In the genomic region with DNA sequence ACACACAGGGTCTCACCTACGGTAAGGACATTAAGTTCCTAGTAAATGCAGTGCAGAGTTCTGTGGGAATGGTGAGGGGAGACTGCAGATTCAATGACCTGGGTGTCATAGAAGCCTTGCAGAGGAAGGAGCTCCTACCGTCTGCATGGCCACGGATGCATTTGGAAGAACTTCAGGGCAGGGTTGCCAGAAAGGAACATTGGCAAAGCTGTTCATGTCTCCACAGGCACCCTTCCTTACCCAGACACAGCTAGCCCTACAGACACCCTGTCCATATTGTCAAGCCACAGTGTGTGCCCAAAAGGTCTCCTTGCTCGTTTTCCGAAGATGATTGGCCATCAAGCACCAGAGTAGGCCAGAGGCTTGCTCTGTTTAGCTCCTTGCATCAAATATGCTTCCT, we compare ENCODE assay signal across 22 mouse cellular contexts. TPM values are rescaled to one million over a fixed set of nuclear protein-coding genes. Genes with fewer than 3 reads are reported as not detected.
DNase-seq lines count a peak whose midpoint lies in the region; ATAC-seq and TF ChIP-seq lines count a peak whose summit lies in the region.
"Had no signal": no experiment of that assay in that cellular context is flagged by ENCODE, and none has a peak within 500 bp of the region (broad histone marks: within the 10 kb centered on the region; RNA-seq: fewer than 3 reads in every experiment).

No protein-coding gene starts in this region.

- TF ChIP-seq RAD21 in CH12.LX (IDR thresholded peaks at IDR 0.05; ENCODE audit: low read depth, low read length): no peak

- H3K79me2 ChIP-seq in CH12.LX (replicated peaks; ENCODE audit: control insufficient read depth, extremely low read depth, insufficient read depth, poor library complexity, severe bottlenecking): no peaks in the 10 kb centered on the region

- TF ChIP-seq POLR2A in CH12.LX (IDR thresholded peaks at IDR 0.05; ENCODE audit: low read depth, low read length): no peak

- in situ Hi-C loops in CH12.LX (cut with MboI; ENCODE audit: low pct_ligation_motif_present, low pct_unique_long_range_greater_than_20kb, low sequenced_read_pairs): loop anchor here (5.0 to 10.0 kb wide), 2 partner anchors 35 to 78 kb away; a partner anchor contains a TSS

- TF ChIP-seq EP300 in CH12.LX (IDR thresholded peaks at IDR 0.05; ENCODE audit: low read length): no peak

- H3K4me2 ChIP-seq in CH12.LX (ENCODE audit: insufficient read depth, low read depth, poor library complexity, severe bottlenecking): peak overlapping the region; percentile 19; the same call in 1 of the 2 replicates
- H3K4me2 ChIP-seq in hindbrain, embryonic 12.5 days (replicated peaks): no peak overlapping the region
- H3K4me2 ChIP-seq: embryonic facial prominence, embryonic 15.5 days; heart, embryonic 11.5 days; heart, embryonic 15.5 days; hindbrain, embryonic 14.5 days; intestine, embryonic 15.5 days had no signal

- dilution Hi-C loops in CH12.LX (cut with MboI; ENCODE audit: extremely low pct_ligation_motif_present, extremely low pct_unique_long_range_greater_than_20kb, low sequenced_read_pairs): no loop called here

- H3K4me3 ChIP-seq in CH12.LX (replicated peaks in 1 of 3; ENCODE audit: low read depth in 2 of 3, low read length in 2 of 3, poor library complexity in 1 of 3): peak overlapping the region in 1 of 3 experiments; percentile 22
- no peak overlapping the region for H3K4me3 ChIP-seq in embryonic facial prominence, embryonic 10.5 days
- no peak overlapping the region for H3K4me3 ChIP-seq in hindbrain, embryonic 12.5 days
- H3K4me3 ChIP-seq: embryonic facial prominence, embryonic 15.5 days; erythroblast, embryonic 14.5 days; forebrain, embryonic 10.5 days; heart, adult 2 months; heart, embryonic 15.5 days; intestine, embryonic 15.5 days had no signal

- WGBS in embryonic facial prominence, embryonic 10.5 days: 84% methylated on average over 5 of the region's 5 CpGs
- WGBS in hindbrain, embryonic 12.5 days: 89% methylated on average over 5 of the region's 5 CpGs

- ATAC-seq in cerebellum, adult (ENCODE audit: insufficient number of reproducible peaks, low FRiP score, low TSS enrichment): 0 out of 2 replicates have a peak, but pooled peaks have one; percentile 10
- ATAC-seq in hindbrain, embryonic 12.5 days (ENCODE audit: low FRiP score): no peak
- ATAC-seq: CD4-positive, CD25-positive, alpha-beta regulatory T cell, adult 4 months; forebrain, embryonic 14.5 days; intestine, embryonic 15.5 days had no signal

- no peaks in the 10 kb centered on the region for H3K36me3 ChIP-seq in CH12.LX (replicated peaks in 1 of 2; ENCODE audit: control insufficient read depth in 1 of 2, insufficient read depth in 1 of 2, low read length in 1 of 2)
- no peaks in the 10 kb centered on the region for H3K36me3 ChIP-seq in embryonic facial prominence, embryonic 10.5 days (replicated peaks)
- H3K36me3 ChIP-seq in hindbrain, embryonic 12.5 days: no peaks in the 10 kb centered on the region
- H3K36me3 ChIP-seq: embryonic facial prominence, embryonic 15.5 days; forebrain, embryonic 10.5 days; heart, embryonic 15.5 days; intestine, embryonic 15.5 days had no signal

- H3K9me3 ChIP-seq in CH12.LX (replicated peaks; ENCODE audit: low read length): no peaks in the 10 kb centered on the region
- H3K9me3 ChIP-seq in embryonic facial prominence, embryonic 10.5 days: no peaks in the 10 kb centered on the region
- H3K9me3 ChIP-seq in hindbrain, embryonic 12.5 days (replicated peaks): no peaks in the 10 kb centered on the region
- H3K9me3 ChIP-seq: embryonic facial prominence, embryonic 15.5 days; forebrain, embryonic 10.5 days; heart, embryonic 15.5 days; intestine, embryonic 15.5 days had no signal

- H3K9ac ChIP-seq in CH12.LX (ENCODE audit: insufficient read depth, low read depth): no peak overlapping the region
- H3K9ac ChIP-seq in hindbrain, embryonic 12.5 days: no peak overlapping the region
- H3K9ac ChIP-seq: embryonic facial prominence, embryonic 15.5 days; heart, embryonic 15.5 days; hindbrain, embryonic 14.5 days; intestine, embryonic 15.5 days had no signal

- no peak for TF ChIP-seq CTCF in CH12.LX (conservative IDR thresholded peaks at IDR 0.05 in 1 of 2, IDR thresholded peaks at IDR 0.05 in 1 of 2; ENCODE audit: low read depth in 2 of 2, low read length in 2 of 2)

- H3K27ac ChIP-seq in CH12.LX (ENCODE audit: insufficient read depth, low read depth): peak overlapping the region; percentile 55
- H3K27ac ChIP-seq in embryonic facial prominence, embryonic 10.5 days (replicated peaks): 0 out of 2 replicates have a peak overlapping the region, but pooled peaks have one; percentile 16
- H3K27ac ChIP-seq in hindbrain, embryonic 12.5 days: no peak overlapping the region
- H3K27ac ChIP-seq: embryonic facial prominence, embryonic 15.5 days; forebrain, embryonic 10.5 days; heart, adult 2 months; heart, embryonic 15.5 days; hindbrain, embryonic 14.5 days; intestine, embryonic 15.5 days had no signal

- H3K27me3 ChIP-seq in CH12.LX (replicated peaks): no peaks in the 10 kb centered on the region
- H3K27me3 ChIP-seq in embryonic facial prominence, embryonic 10.5 days (replicated peaks; ENCODE audit: low read depth, poor library complexity, severe bottlenecking): no peaks in the 10 kb centered on the region
- H3K27me3 ChIP-seq in hindbrain, embryonic 12.5 days: no peaks in the 10 kb centered on the region
- H3K27me3 ChIP-seq: embryonic facial prominence, embryonic 15.5 days; heart, embryonic 15.5 days; intestine, embryonic 15.5 days had no signal

- DNase-seq in cerebellum, adult 11 months: no peak
- no peak for DNase-seq in CH12.LX (ENCODE audit: extremely low read depth)
- peak; percentile 62 to 71 for DNase-seq in cerebellum, postnatal 10 days
- DNase-seq in embryonic facial prominence, embryonic 10.5 days (ENCODE audit: low spot score): no peak
- DNase-seq in layer of hippocampus, adult 8-10 months (ENCODE audit: low spot score in 2 of 2): no peak
- DNase-seq: adrenal gland, postnatal 25 days; heart, adult 2 months; heart, postnatal 14 days; kidney, adult 18-20 months had no signal

- peaks cover 13 to 63% of the 10 kb centered on the region in 2 experiments for H3K4me1 ChIP-seq in CH12.LX (ENCODE audit: control insufficient read depth in 1 of 2, insufficient read depth in 2 of 2)
- peaks cover 18% of the 10 kb centered on the region for H3K4me1 ChIP-seq in embryonic facial prominence, embryonic 10.5 days
- 0 out of 2 replicates have a peak, but pooled peaks cover 5% of the 10 kb centered on the region for H3K4me1 ChIP-seq in hindbrain, embryonic 12.5 days

TF ChIP-seq in CH12.LX, 34 proteins besides CTCF, POLR2A, EP300 and RAD21:
- TF ChIP-seq USF2 (conservative IDR thresholded peaks at IDR 0.05; ENCODE audit: low read depth, low read length) (no peak), CHD1 (IDR thresholded peaks at IDR 0.05; ENCODE audit: low read depth, low read length) (no peak), KAT2A (IDR thresholded peaks at IDR 0.05; ENCODE audit: insufficient replicate concordance, low read length) (no peak), NRF1 (IDR thresholded peaks at IDR 0.05; ENCODE audit: low read depth, low read length) (no peak), SMC3 (IDR thresholded peaks at IDR 0.05; ENCODE audit: low read depth, low read length) (no peak), NELFE (IDR thresholded peaks at IDR 0.05; ENCODE audit: low read depth, low read length) (no peak), USF1 (IDR thresholded peaks at IDR 0.05; ENCODE audit: low read depth, low read length) (no peak), ETS1 (conservative IDR thresholded peaks at IDR 0.05; ENCODE audit: low read depth, low read length) (no peak), GABPA (IDR thresholded peaks at IDR 0.05; ENCODE audit: insufficient replicate concordance, low read depth, low read length) (no peak), ELF1 (IDR thresholded peaks at IDR 0.05; ENCODE audit: low read depth, low read length) (no peak), PAX5 (IDR thresholded peaks at IDR 0.05; ENCODE audit: low read length) (no peak)

RNA-seq across cellular contexts. Expression of a gene that starts 30.1 kb away (rescaled TPM):
- total RNA-seq in CH12.LX (2012; rRNA removed) (1.1 and 3.4 TPM in 2 replicates), CH12.LX (2014; rRNA removed) (1.3 and 2.4 TPM in 2 replicates)
- polyA plus RNA-seq in CH12.LX (2012; ENCODE audit: insufficient read length, low read depth): 2.1 and 2.6 TPM in 2 replicates
- polyA plus RNA-seq in embryonic facial prominence, embryonic 10.5 days (2016; fragmentation: Nextera tagmentation; extraction: Ambion mirVana): 33.1 and 33.4 TPM in 2 replicates
- polyA plus RNA-seq in hindbrain, embryonic 12.5 days (2016; fragmentation: Nextera tagmentation; extraction: Ambion mirVana): 24.0 and 24.6 TPM in 2 replicates
- 10 to 100 TPM; 13.2 to 19.0 (median 14.2) TPM for total RNA-seq in layer of hippocampus, adult 8-10 months (2022)
- total RNA-seq: hematopoietic stem cell, adult 5-6 weeks; MEL had no signal
- polyA plus RNA-seq: CD4-positive, CD25-positive, alpha-beta regulatory T cell, adult 4 months; erythroblast, embryonic 14.5 days had no signal

Comparison
In these comparisons a context has a peak if more than half of its experiments do, and no peak if none do; other contexts are left out.
1. DNase-seq: peak in cerebellum, postnatal 10 days (2 of 2); none in cerebellum, adult 11 months (single experiment), CH12.LX (single experiment), embryonic facial prominence, embryonic 10.5 days (single experiment) and layer of hippocampus, adult 8-10 months (0 of 2).